Mouse (Mus musculus) brain, embryonic 18.5 days (tissue): Measurements from ENCODE around the gene Zfp553.
A peak's percentile ranks its signal among the peaks of the same experiment; 100 is the strongest.

Experiments
- DNase-seq: peaks from one replicate; pipeline ENCODE4 v3.0.0-alpha.2; 2012; ENCODE audit warnings: low read depth, low spot score

Zfp553 gene

DNA sequence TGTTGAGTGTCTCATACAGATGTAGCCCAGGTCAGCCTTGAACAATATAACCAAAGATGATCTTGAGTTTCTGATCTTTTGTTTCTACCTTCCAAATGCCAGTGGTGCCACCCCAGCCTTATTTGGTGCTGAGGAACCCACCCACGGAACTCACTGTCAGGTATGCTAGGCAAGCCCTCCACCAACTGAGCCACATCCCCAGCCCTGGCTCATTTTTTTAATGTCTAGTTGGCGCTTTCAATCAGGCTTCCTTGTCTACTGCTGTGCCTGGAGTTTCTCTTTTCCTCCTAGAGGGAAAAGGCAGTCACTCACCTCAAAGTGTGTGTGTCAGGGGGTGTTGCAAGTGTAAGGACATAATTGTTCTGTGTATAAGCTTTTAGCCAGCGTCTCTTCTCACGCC, 38.2 kb downstream of the Zfp553 start:
- no peak for DNase-seq

DNA sequence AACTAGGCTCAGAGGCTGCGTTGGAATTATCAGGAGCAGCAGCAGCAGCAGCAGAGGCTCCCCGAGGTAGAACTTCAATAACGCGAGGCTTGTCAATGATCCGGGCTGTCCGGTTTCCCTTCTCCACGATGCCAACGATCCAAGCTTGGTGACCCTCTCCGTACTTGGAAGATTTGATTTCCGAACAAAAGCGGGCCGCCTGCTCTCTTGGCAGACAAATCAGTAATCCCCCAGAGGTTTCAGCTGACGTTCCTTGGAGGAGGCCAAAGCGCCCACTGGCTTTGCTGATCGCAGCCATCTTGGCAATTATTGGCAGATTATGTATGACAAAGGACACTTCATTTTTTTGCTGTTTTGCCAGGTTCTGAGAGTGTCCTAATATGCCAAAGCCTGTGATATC, 39.7 kb downstream of the Zfp553 start:
- DNase-seq: no peak

DNA sequence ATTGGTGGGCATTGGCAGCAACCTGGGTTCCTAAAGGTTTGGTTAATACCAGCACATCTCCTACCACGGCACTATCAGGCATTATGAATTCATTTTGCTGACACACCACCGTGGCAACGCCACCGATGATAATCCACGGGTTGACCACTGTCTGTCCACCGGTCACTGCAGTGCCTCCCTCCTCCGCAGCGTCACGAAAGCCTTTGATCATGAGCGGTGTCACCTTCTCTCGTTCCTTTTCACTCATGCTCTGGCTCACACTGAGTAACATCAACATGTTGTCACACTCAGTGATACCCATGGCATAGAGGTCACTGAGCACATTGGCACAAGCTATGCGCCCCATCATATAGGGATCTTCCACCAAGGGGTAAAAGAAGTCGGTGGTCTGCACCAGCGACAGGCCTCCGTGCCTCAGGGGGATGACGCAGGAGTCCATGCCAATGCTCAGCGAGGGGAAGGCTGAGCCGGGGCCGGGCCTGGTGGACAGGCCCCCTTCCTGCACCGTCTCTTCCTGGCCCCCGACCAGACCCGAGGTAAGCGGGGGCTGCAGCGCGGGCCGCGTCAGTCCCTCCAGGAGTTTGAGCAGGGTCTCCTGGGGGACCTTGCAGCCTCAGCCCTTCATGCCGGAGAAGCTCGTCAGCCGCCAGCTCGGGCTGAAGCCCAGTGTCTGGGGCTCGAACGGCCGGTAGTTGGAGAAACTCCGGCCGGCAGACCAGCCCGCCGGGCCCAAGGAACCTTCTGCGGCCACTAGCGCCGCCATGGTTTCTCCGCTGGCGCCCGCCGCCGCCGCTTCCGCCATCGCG, 40.5 kb downstream of the Zfp553 start:
- DNase-seq: no peak

DNA sequence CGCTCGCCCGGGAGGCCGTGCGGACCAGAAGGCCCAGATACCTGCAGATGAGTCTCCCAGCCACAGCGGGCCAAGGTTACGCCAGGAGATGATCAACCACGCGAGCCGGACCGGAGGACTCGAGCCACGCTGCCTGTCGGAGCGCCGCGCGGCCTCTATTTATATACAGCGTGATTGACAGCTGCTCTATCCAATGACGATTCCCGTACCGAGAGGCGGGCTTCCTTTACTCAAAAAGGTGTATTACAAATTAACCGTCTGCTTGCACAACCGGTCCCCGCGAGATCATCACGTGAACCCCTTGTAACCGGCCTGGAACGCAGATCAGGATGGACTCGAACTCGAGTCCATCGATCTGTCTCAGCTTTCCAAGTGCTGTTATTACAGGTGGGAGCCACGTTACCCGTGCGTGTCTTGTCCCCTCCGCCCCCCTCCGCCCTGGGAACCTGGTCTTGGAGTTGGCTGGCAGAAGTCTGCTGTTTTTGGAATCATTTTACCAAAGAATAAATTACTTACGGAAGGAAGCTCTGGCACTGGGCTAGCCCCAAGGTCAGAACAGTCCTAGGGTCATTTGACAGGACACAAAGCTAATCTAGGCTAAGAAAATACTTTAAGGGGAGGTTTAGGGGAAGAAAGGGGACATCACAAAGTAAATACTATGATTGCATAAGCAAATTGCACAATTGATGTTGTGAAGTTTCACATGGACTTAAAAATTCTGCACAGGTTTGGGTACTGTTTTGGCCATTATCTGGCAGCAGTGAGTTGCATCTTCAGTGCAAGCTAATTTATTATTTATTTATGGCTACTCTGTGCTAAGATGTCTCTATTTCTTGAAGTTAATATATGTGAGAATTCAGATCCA, 41.3 kb downstream of the Zfp553 start, which contains the start of gene Sephs2:
Gene Sephs2, minus strand, starts transcription at position 131 of the 865 bp plus-strand sequence.
- peak; percentile 81 for DNase-seq

DNA sequence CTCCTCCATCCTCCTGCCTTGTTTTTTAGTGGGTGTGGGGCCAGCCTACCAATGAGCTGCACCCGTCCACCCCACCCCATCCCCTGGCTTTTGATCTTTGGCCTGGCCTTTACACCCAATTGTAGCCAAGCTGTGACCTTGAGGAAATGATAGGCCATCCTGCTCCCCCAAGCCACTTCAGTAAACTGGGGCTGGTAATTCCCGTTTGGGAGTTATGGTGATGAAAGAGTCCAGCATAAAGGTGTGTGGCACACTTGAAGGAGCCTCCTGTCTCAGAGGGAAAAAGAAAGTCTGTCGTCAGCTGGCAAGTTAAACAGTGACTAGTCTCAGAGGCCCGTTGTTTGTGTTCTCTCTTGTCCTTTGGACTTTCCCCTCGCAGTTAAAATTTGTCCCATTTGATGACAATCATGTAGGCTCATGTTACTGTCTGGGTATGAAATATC, 43.7 kb downstream of the Zfp553 start:
- no peak for DNase-seq

DNA sequence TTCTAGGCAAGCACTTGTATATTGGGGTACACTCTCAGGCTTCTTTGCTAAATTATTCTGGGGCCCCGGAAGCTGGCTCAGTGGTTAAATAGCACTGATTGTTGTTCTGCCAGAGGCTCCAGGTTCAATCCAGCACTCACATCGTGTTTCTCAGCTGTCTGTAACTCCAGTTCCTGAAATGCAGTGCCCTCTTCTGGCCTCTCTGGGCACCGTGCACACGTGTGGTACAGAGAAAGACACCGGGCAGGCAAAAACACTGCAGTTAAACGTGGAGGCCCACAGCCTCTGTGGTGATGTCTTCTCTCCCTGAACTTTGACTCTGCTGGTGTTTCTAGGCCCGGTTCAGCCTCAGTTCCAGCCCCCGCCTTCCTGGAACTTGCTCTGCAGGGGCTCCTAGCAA, 45.5 kb downstream of the Zfp553 start:
- DNase-seq: no peak

DNA sequence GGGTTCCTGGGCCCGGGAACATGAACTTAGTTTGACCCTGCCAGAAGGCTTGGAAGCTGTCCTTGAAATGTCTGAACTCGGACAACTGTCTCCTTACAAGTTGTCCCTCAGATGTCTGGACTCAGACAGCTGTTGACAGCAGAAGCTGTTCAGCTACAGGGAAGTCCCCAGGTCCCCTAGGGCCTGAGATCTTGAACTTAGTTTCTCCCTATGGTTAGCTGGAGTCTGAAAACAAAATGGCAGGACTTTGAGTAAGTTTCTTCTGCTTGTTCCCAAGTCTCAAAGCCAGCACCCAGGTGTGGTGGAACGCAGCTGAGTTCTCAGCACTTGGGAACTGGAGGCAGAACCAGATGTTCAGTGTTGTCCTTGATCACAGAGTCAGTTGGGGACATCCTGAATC, 47.2 kb downstream of the Zfp553 start:
- DNase-seq: no peak

DNA sequence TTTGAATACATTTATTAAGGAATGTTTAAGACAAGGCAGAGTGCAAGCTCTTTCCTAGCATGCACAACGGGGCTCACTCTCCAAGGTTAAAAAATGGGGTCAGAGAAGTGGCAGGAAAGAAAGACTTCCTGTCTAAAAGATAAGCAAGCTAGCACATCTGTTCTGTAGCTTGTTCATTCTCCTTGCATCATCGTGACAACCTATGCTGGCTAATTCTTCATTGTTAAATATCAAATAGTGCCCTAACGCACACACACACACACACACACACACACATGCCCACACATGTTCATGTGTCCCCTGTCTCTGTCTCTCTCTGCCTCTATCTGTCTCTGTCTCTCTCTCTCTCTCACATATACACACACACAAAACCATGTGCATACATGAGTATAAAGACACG, 48.3 kb downstream of the Zfp553 start:
- DNase-seq: no peak

DNA sequence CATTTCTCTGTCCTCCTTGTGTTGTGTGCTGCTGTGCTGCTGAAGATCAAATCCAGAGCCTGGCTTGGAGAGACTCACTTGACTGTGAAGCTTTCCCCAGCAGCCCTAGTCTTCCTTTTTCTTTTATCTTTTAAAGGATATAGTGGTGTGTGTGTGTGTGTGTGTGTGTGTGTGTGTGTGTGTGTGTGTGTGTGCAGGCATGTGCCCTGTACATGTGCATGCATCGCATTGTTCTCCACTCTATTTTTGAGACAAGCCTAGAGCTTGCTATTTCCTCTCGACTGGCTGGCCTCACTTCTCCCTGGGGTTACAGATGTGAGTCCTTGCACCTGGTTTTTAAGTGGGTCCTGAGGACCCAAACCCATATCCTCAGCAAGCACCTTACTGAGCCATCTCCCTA, 49.3 kb downstream of the Zfp553 start:
- no peak for DNase-seq

DNA sequence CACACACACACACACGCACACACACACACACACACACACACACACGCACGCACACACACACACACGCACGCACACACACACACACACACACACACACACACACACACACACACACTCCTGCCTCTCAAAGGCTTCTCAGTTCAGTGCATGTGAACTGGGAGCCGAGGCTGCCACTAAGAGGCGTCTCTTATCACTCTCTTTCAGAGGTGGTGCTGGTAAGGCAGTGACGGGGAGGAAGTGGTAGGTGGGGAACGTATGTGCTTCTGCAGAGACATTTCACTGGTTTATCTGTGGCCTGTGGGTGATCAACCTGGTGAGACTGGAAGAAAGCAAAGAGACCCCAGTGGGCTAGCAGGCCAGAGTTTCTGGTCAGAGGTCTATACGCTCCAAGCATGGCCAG, 52.3 kb downstream of the Zfp553 start:
- no peak for DNase-seq
